Mouse (Mus musculus): Measurements from ENCODE around the gene Ctnna3. TPM values are rescaled to one million over a fixed set of nuclear protein-coding genes. Genes with fewer than 3 reads are reported as not detected.

Gene Ctnna3
- polyA plus RNA-seq, 1 experiment from 2014 or later, result 1.7 TPM

GRCm38 (mm10) chr10:63653571-63653970 is 223.7 kb downstream of the Ctnna3 start:
- Histone ChIP-seq H3K4me1 (replicated peaks; ENCODE audit: control insufficient read depth, insufficient read depth, low read length) (no peaks in the 10 kb centered on the region), H3K27ac (ENCODE audit: low read depth) (no peak overlapping the region), H3K9ac (ENCODE audit: low read length) (no peak overlapping the region), H3K36me3 (ENCODE audit: control insufficient read depth, insufficient read depth, low read length) (no peaks in the 10 kb centered on the region), H3K27me3 (replicated peaks; ENCODE audit: control insufficient read depth, insufficient read depth, low read length) (no peaks in the 10 kb centered on the region), H3K4me3 (ENCODE audit: low read depth, low read length) (no peak overlapping the region), H3K9me3 (ENCODE audit: control insufficient read depth, low read length) (no peaks in the 10 kb centered on the region), H3K4me2 (ENCODE audit: low read length) (no peak overlapping the region)
- no peak for ATAC-seq (replicated peaks; ENCODE audit: low FRiP score, low TSS enrichment, low read depth)
- no peak for DNase-seq (ENCODE audit: low spot score)
- WGBS, result 90% methylated on average over 3 of the region's 3 CpGs

- WGBS, result 87% methylated on average over 5 of the region's 5 CpGs
- Histone ChIP-seq H3K4me2 (ENCODE audit: low read length) (no peak overlapping the region), H3K9ac (ENCODE audit: low read length) (no peak overlapping the region), H3K27me3 (replicated peaks; ENCODE audit: control insufficient read depth, insufficient read depth, low read length) (no peaks in the 10 kb centered on the region), H3K9me3 (ENCODE audit: control insufficient read depth, low read length) (no peaks in the 10 kb centered on the region), H3K4me1 (replicated peaks; ENCODE audit: control insufficient read depth, insufficient read depth, low read length) (no peaks in the 10 kb centered on the region), H3K36me3 (ENCODE audit: control insufficient read depth, insufficient read depth, low read length) (no peaks in the 10 kb centered on the region), H3K4me3 (ENCODE audit: low read depth, low read length) (no peak overlapping the region), H3K27ac (ENCODE audit: low read depth) (no peak overlapping the region)
- DNase-seq (ENCODE audit: low spot score) (no peak), ATAC-seq (replicated peaks; ENCODE audit: low FRiP score, low TSS enrichment, low read depth) (no peak)
Observed at GRCm38 (mm10) chr10:63654560-63654959, 224.7 kb downstream of the Ctnna3 start.

- Histone ChIP-seq H3K36me3 (ENCODE audit: control insufficient read depth, insufficient read depth, low read length) (no peaks in the 10 kb centered on the region), H3K9ac (ENCODE audit: low read length) (no peak overlapping the region), H3K27ac (ENCODE audit: low read depth) (no peak overlapping the region), H3K4me1 (replicated peaks; ENCODE audit: control insufficient read depth, insufficient read depth, low read length) (no peaks in the 10 kb centered on the region), H3K4me2 (ENCODE audit: low read length) (no peak overlapping the region), H3K9me3 (ENCODE audit: control insufficient read depth, low read length) (no peaks in the 10 kb centered on the region), H3K27me3 (replicated peaks; ENCODE audit: control insufficient read depth, insufficient read depth, low read length) (no peaks in the 10 kb centered on the region), H3K4me3 (ENCODE audit: low read depth, low read length) (no peak overlapping the region)
- WGBS, result 88% methylated on average over 6 of the region's 6 CpGs
- DNase-seq (ENCODE audit: low spot score), result no peak
- ATAC-seq (replicated peaks; ENCODE audit: low FRiP score, low TSS enrichment, low read depth), result no peak
Observed at GRCm38 (mm10) chr10:63676343-63676742, 246.4 kb downstream of the Ctnna3 start.

GRCm38 (mm10) chr10:63689233-63689632 is 259.3 kb downstream of the Ctnna3 start:
- H3K9ac ChIP-seq (ENCODE audit: low read length), result no peak overlapping the region
- WGBS, result 25% methylated on average over 3 of the region's 3 CpGs
- ATAC-seq (replicated peaks; ENCODE audit: low FRiP score, low TSS enrichment, low read depth) (no peak), DNase-seq (ENCODE audit: low spot score) (no peak)
- no peaks in the 10 kb centered on the region for H3K36me3 ChIP-seq (ENCODE audit: control insufficient read depth, insufficient read depth, low read length)
- no peaks in the 10 kb centered on the region for H3K9me3 ChIP-seq (ENCODE audit: control insufficient read depth, low read length)
- H3K27ac ChIP-seq (ENCODE audit: low read depth), result no peak overlapping the region
- H3K4me1 ChIP-seq (replicated peaks; ENCODE audit: control insufficient read depth, insufficient read depth, low read length), result no peaks in the 10 kb centered on the region
- no peak overlapping the region for H3K4me2 ChIP-seq (ENCODE audit: low read length)
- no peaks in the 10 kb centered on the region for H3K27me3 ChIP-seq (replicated peaks; ENCODE audit: control insufficient read depth, insufficient read depth, low read length)
- H3K4me3 ChIP-seq (ENCODE audit: low read depth, low read length), result no peak overlapping the region

- H3K9me3 ChIP-seq (ENCODE audit: control insufficient read depth, low read length), result no peaks in the 10 kb centered on the region
- ATAC-seq (replicated peaks; ENCODE audit: low FRiP score, low TSS enrichment, low read depth) (no peak), DNase-seq (ENCODE audit: low spot score) (no peak)
- WGBS, result 60% methylated on average over 4 of the region's 4 CpGs
- no peaks in the 10 kb centered on the region for H3K27me3 ChIP-seq (replicated peaks; ENCODE audit: control insufficient read depth, insufficient read depth, low read length)
- H3K36me3 ChIP-seq (ENCODE audit: control insufficient read depth, insufficient read depth, low read length), result no peaks in the 10 kb centered on the region
- no peak overlapping the region for H3K27ac ChIP-seq (ENCODE audit: low read depth)
- no peak overlapping the region for H3K9ac ChIP-seq (ENCODE audit: low read length)
- no peaks in the 10 kb centered on the region for H3K4me1 ChIP-seq (replicated peaks; ENCODE audit: control insufficient read depth, insufficient read depth, low read length)
- H3K4me3 ChIP-seq (ENCODE audit: low read depth, low read length), result no peak overlapping the region
- no peak overlapping the region for H3K4me2 ChIP-seq (ENCODE audit: low read length)
Observed at GRCm38 (mm10) chr10:63689651-63690050, 259.8 kb downstream of the Ctnna3 start.

- 42% methylated on average over 3 of the region's 3 CpGs for WGBS
- Histone ChIP-seq H3K9ac (ENCODE audit: low read length) (no peak overlapping the region), H3K27ac (ENCODE audit: low read depth) (no peak overlapping the region), H3K4me1 (replicated peaks; ENCODE audit: control insufficient read depth, insufficient read depth, low read length) (no peaks in the 10 kb centered on the region), H3K9me3 (ENCODE audit: control insufficient read depth, low read length) (no peaks in the 10 kb centered on the region), H3K4me2 (ENCODE audit: low read length) (no peak overlapping the region), H3K36me3 (ENCODE audit: control insufficient read depth, insufficient read depth, low read length) (no peaks in the 10 kb centered on the region), H3K4me3 (ENCODE audit: low read depth, low read length) (no peak overlapping the region), H3K27me3 (replicated peaks; ENCODE audit: control insufficient read depth, insufficient read depth, low read length) (no peaks in the 10 kb centered on the region)
- DNase-seq (ENCODE audit: low spot score), result peak; percentile 60
- ATAC-seq (replicated peaks; ENCODE audit: low FRiP score, low TSS enrichment, low read depth), result no peak
Observed at GRCm38 (mm10) chr10:63692039-63692438, 262.1 kb downstream of the Ctnna3 start.

- H3K9me3 ChIP-seq (ENCODE audit: control insufficient read depth, low read length), result no peaks in the 10 kb centered on the region
- H3K36me3 ChIP-seq (ENCODE audit: control insufficient read depth, insufficient read depth, low read length), result no peaks in the 10 kb centered on the region
- no peak overlapping the region for H3K27ac ChIP-seq (ENCODE audit: low read depth)
- H3K4me3 ChIP-seq (ENCODE audit: low read depth, low read length), result no peak overlapping the region
- ATAC-seq (replicated peaks; ENCODE audit: low FRiP score, low TSS enrichment, low read depth) (no peak), DNase-seq (ENCODE audit: low spot score) (no peak)
- no peaks in the 10 kb centered on the region for H3K27me3 ChIP-seq (replicated peaks; ENCODE audit: control insufficient read depth, insufficient read depth, low read length)
- no peaks in the 10 kb centered on the region for H3K4me1 ChIP-seq (replicated peaks; ENCODE audit: control insufficient read depth, insufficient read depth, low read length)
- H3K9ac ChIP-seq (ENCODE audit: low read length), result no peak overlapping the region
- no peak overlapping the region for H3K4me2 ChIP-seq (ENCODE audit: low read length)
- WGBS, result 89% methylated on average over 6 of the region's 6 CpGs
Observed at GRCm38 (mm10) chr10:63710211-63710610, 280.3 kb downstream of the Ctnna3 start.

- Histone ChIP-seq H3K4me3 (ENCODE audit: low read depth, low read length) (no peak overlapping the region), H3K27ac (ENCODE audit: low read depth) (no peak overlapping the region), H3K4me1 (replicated peaks; ENCODE audit: control insufficient read depth, insufficient read depth, low read length) (no peaks in the 10 kb centered on the region), H3K9me3 (ENCODE audit: control insufficient read depth, low read length) (no peaks in the 10 kb centered on the region), H3K4me2 (ENCODE audit: low read length) (no peak overlapping the region), H3K9ac (ENCODE audit: low read length) (no peak overlapping the region), H3K36me3 (ENCODE audit: control insufficient read depth, insufficient read depth, low read length) (no peaks in the 10 kb centered on the region), H3K27me3 (replicated peaks; ENCODE audit: control insufficient read depth, insufficient read depth, low read length) (no peaks in the 10 kb centered on the region)
- 41% methylated on average over 8 of the region's 8 CpGs for WGBS
- DNase-seq (ENCODE audit: low spot score) (no peak), ATAC-seq (replicated peaks; ENCODE audit: low FRiP score, low TSS enrichment, low read depth) (no peak)
Observed at GRCm38 (mm10) chr10:63712530-63712929, 282.6 kb downstream of the Ctnna3 start.

- H3K36me3 ChIP-seq (ENCODE audit: control insufficient read depth, insufficient read depth, low read length), result no peaks in the 10 kb centered on the region
- H3K4me1 ChIP-seq (replicated peaks; ENCODE audit: control insufficient read depth, insufficient read depth, low read length), result no peaks in the 10 kb centered on the region
- 58% methylated on average over 4 of the region's 4 CpGs for WGBS
- H3K4me2 ChIP-seq (ENCODE audit: low read length), result no peak overlapping the region
- no peak overlapping the region for H3K9ac ChIP-seq (ENCODE audit: low read length)
- DNase-seq (ENCODE audit: low spot score) (no peak), ATAC-seq (replicated peaks; ENCODE audit: low FRiP score, low TSS enrichment, low read depth) (no peak)
- no peaks in the 10 kb centered on the region for H3K27me3 ChIP-seq (replicated peaks; ENCODE audit: control insufficient read depth, insufficient read depth, low read length)
- H3K9me3 ChIP-seq (ENCODE audit: control insufficient read depth, low read length), result no peaks in the 10 kb centered on the region
- no peak overlapping the region for H3K27ac ChIP-seq (ENCODE audit: low read depth)
- no peak overlapping the region for H3K4me3 ChIP-seq (ENCODE audit: low read depth, low read length)
Observed at GRCm38 (mm10) chr10:63714151-63714550, 284.3 kb downstream of the Ctnna3 start.
